Mouse (Mus musculus): ENCODE results near the gene Sh3d19. TPM values are rescaled to one million over a fixed set of nuclear protein-coding genes. Genes with fewer than 3 reads are reported as not detected.
A peak's percentile ranks its signal among the peaks of the same experiment; 100 is the strongest.
"Not testable (repeated sequence)": the region's sequence is repeated elsewhere in the genome, so short reads cannot be mapped to it uniquely, and the experiment has no call there.

Gene Sh3d19
- total RNA-seq, 2 experiments from 2014 or later, result 8.0 to 9.2 TPM

DNA sequence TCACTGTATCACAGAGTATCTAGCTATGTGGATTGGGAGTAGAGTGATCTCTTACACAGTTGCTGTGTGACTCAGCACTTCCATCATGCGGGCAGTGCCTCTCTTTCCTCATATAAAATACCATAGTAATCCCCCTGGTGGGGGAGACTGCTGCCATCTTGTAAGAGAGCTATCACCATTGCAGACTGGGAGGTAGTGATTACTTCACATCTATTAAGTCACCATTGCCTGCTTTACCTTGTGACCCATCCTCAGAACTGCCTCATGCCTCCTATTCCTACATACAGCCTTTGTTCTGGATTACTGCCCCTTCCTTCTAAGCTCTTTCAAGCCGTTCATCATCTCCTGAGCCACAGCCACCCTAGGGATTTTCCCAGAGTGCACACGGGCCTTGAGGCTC is 117.0 kb downstream of the Sh3d19 start:
- no peak for DNase-seq (ENCODE audit: low spot score)

DNA sequence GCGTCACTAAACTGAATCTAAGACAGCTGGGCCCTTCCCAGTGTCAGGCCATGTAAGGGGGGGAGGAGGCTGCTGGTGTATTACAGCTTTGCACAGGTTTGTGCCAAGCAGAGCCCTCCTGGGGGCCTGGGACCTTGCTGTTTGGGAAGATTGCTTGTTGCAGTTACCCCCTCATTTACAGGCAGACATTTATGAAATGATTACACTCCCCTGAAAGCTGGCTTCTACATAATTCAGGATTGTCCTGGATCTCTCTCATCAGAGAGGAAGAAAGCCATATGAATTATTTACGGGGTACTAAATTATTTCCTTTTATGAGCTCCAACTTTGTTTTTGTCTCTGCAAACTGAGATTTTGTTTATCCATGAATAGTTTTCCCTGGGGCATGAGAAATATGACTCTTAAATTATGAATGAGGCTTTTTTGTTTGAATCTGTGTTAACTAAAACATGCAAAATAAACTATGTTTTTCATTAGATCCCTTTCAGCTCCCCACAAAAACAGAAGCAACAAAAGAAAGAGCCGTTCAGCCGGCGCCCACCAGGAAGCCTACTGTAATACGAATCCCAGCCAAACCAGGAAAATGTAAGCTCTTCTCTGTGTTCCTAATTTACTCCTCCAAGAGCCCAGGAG is 122.4 kb downstream of the Sh3d19 start:
- DNase-seq (ENCODE audit: low spot score), result no peak

DNA sequence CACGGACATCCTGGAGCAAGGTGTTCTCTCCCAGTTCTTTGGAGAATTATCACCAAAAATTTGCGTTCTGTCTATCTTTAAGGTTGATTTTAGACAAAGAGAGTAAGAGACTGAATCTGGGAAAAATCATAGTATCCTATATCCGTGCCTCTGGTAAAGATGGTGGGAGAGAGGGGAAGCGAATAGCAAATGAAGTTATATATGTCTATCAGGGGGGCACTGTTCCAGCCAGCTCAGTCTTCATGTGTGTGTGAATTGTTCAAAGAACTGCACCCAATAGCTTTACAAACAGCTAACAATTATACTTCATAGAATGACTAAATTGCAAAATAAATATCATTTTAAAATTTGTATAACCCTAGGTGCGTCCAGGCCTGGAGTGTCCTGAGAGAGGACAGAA is 123.0 kb downstream of the Sh3d19 start:
- DNase-seq (ENCODE audit: low spot score), result no peak

DNA sequence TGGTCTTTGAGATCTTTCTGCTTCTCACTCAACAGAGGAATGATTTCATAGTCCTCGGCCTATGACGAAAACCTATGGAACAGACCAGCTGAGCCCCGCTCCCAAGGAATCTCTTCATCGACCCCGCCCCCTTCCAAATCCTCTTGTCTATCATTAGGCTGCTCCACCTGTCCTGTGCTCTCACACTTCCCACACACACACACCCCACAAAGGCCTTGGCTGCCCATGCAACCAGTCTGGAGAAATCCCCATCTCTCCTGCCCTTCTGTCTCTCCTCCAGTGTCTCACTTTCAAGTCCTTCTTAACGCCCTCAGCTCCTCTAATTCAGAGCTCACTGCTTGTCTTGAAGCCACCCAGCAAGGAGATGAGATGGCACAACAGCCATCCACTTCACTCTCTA is 131.0 kb downstream of the Sh3d19 start:
- no peak for DNase-seq (ENCODE audit: low spot score)

DNA sequence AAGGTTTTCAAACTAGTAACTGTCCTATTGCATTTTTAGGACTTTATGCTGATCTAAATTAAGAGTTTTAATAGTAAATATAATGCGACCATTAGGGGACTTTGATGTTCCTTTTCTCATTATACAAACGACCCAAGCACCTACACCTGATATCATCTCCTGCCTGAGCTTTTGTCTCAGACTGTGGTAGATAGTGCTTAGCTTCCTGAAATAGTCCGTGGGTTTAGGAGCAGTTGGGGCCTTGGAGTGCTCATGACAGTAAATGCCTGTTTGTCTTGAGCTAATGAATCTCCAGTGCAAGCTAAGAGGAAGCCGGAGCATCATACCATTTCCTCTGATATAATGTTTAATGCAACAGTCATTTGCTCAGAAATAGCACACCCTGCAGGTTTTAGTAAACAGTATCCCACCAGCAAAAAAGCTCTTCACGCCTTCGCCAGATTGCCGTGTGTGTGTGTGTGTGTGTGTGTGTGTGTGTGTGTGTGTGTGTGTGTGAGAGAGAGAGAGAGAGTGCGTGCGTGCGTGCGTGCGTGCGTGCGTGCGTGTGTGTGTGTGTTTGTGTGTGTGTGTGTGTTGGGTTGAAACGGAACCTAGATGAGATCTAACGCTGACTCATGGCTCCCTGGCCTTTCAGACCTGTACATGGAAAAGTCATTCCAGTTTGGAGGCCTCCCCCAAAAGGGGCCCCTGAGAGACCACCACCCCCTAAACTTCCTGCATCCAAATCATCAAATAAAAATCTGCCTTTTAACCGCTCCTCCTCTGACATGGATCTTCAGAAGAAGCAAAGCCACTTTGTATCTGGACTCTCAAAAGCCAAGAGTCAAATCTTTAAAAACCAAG is 132.8 kb downstream of the Sh3d19 start:
- no peak for DNase-seq (ENCODE audit: low spot score)

DNA sequence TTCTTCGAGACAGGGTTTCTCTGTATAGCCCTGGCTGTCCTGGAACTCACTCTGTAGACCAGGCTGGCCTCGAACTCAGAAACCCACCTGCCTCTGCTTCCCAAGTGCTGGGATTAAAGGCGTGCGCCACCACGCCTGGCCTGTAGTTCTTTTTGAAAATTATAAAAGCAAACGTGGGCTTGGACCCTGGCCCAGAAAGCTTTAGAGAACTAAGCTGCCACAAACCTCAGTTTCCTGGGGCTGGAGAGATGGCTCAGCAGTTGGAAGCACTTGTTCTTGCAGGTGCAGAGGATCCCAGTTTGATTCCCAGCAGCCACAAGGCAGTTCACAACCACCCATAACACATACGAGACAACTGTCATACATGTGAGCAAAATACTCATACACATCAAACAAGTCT is 133.5 kb downstream of the Sh3d19 start:
- not testable (repeated sequence) for DNase-seq (ENCODE audit: low spot score)

DNA sequence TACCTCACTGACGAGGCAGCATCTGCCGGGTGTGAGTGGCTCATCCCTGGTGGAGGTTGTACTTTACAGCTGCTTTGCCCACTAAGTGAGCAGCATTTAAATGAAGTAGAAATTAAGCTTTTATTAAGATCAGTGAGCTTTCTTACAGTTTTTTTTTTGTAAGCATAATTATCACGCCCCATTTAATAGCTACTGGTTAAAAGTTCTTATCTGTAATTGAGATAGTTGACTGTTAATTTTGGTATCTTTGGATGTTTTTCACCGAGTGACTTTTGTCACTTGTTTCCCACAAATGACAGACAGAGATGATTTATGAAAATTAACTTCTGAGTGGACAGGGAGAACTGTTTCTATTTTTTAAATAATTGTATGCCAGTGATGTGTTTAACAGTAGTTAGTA is 134.0 kb downstream of the Sh3d19 start:
- DNase-seq (ENCODE audit: low spot score), result no peak

DNA sequence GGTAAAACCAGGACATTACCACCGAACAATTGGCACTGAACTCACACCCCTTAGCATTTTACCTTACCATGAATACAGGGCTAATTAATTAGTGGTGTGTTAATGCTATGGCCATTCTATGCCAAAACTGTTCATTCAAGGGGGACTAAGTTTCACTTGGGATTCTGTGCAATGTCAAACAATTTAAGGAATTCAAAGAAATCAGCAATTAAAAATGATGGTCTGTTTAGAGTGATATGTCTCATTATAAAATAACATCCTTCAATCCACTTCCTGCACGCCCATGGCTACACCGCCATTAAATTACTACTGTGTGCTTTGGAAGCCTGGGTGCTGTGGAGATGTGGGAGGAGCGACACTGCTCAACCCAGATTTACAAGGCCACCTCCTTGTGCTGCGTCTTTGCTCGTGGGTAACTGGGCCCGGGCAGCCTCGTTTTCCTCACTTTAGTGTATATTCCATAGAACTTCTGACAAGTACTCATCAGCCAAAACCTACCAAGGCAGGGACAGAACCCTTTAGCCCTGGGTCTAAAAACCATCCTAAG is 135.2 kb downstream of the Sh3d19 start:
- DNase-seq (ENCODE audit: low spot score), result no peak

DNA sequence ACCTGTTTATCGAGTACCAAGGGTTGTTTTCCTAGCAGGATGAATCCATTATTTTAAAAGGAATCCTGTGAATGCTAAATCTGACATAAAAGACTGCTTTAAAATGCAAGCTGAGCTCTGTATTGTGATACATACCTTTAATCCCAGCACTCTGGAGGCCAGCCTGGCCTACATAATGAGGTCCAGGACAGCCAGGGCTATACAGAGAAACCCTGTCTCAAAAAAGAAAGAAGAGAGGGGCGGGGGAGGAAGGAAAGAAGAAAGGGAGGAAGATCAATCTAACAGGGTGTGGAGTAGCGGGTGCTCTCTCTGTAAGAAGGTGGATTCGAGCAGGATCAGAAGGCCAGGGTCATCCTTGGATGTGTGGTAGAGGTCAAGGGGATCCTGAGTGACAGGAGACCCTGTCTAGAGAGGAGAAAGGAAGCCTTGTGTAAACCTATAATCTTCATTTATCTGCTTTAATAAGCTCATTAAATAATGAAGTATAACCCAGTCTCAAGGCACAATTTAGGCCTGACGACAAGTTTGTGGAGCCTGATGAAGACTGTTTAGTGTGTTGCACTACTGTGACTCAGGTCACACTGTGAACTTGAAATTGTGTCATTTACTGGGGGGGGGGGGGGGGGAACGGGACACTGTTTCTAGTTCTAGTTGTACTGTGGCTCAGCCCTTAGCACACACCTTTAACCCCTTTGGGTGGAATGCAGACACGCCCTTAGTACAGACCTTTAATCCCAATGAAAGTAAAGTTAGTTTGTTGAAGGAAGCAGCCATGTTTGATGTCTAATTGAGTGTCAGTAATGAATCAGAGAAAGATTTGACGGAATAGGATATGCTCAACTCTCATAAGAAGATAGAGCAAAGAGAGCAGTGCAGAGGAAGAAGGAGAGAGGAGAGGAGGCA is 137.0 kb downstream of the Sh3d19 start:
- DNase-seq (ENCODE audit: low spot score), result no peak

DNA sequence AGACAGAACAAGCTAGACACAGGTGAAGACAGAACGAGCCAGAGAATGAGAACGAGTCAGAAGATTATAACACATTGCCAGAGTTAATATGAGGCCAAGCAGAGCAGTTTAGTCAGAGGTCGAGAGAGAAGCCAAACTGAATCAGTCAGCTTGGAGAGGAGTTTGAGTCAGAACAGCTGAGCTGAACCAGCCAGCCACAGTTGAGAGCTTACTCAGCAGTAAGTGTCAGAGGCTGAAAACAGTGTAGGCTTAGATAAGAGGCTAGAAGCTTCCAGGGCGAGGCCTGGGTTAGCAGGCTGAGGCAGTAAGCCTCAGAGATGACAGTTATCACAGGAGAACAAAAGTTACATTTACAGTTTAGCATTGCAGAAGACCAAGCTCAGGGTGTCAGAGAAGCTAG is 137.7 kb downstream of the Sh3d19 start:
- DNase-seq (ENCODE audit: low spot score), result no peak

DNA sequence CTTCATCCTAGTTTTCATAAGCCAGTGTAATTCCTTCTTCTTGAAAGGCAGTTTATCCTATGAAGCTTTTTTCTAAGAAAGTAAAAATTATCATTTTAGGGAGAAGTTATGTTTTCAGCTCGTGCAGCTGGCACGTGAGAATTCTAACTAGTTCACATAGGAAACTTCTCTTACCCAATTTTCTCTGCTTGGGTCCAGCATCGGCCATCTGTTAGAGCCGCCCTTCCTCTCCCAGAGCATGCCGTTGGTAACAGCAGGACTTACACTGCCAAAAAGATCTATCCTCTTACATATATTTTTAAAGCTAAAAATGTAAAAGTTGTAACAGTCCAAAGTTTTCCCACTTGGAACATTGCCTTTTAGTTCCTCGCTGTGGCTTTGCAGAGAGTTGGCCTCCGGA is 138.2 kb downstream of the Sh3d19 start:
- no peak for DNase-seq (ENCODE audit: low spot score)

DNA sequence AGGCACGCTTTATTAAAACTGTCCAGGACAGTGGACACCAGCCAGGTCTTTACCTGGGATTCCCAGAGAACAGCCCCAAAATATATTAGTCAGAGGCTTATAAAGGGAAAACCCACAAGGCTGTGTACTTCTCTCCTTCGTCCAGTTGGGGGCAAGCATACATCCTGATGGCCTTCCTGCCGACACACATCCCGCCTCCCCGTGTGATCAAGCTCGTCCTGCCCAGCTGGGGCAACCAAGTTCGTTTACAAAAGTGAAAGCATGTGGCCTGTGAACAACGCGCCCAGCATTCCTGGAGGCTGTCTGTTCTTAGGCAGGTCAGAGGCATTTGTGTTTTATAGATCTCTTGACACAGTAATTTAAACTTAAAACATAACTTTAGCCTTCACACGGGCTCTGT is 139.2 kb downstream of the Sh3d19 start:
- DNase-seq (ENCODE audit: low spot score), result peak; percentile 23

DNA sequence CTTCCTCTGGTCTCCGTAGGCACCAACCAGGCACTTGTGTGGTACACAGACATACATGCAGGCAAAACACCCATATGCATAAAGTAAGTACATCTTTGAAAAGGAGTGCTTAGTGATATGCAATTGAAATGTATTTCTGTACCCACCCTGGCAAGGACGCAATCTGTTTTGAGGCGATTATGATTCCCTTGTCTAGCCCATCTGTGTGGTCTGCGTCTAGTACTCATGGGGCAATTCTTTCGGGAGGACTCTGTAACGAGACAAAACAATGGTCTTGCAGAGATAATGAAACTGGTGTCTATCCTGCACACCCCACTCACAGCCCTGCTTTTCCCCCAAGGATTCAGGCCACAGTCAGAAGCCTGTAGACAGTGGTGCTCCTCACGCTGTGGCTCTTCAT is 141.9 kb downstream of the Sh3d19 start:
- no peak for DNase-seq (ENCODE audit: low spot score)

DNA sequence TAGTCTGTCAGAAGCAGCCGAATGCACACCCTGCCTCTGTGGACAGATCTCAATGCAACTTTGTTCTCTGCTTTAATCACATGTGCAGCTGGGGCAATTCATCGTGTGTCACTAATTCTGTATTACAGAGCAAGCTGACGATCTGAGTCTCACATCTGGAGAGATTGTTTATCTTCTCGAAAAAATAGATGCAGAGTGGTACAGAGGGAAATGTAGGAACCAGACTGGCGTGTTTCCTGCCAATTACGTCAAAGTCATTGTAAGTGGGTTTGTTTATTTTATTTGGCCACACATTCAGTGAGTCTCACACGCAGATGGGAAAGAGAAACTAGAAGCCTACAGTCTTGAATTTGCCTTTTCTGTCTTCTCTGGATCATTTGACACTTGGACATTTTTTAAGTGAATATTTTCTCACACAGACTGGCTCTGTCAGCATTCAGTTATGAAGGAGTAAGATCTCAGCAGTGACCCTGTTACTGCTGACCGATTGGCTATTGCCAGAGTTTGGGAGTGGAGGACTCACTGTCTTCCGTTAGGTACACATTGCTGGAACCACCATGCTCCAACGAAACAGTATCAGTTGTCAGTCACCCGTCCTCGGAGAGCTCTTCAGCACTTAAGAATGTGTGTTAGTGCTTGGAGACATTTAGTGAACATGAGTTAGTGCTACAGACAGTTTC is 143.9 kb downstream of the Sh3d19 start:
- peak; percentile 21 for DNase-seq (ENCODE audit: low spot score)

DNA sequence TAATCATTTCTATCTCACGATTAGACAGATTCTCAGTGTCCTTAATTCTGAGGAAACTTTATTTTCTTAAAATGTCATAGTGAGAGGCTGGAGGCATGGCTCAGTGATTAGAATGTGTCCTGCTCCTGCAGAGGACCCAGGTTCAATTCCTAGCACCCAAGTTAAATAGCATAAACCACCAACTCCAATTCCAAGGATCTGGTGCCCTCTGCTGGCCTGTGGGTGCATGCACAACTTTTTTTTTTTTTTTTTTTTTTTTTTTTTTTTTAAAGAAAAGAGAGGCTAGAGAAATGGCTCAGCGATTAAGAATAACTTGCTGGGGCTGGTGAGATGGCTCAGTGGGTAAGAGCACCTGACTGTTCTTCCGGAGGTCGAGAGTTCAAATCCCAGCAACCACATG is 146.0 kb downstream of the Sh3d19 start:
- no peak for DNase-seq (ENCODE audit: low spot score)

DNA sequence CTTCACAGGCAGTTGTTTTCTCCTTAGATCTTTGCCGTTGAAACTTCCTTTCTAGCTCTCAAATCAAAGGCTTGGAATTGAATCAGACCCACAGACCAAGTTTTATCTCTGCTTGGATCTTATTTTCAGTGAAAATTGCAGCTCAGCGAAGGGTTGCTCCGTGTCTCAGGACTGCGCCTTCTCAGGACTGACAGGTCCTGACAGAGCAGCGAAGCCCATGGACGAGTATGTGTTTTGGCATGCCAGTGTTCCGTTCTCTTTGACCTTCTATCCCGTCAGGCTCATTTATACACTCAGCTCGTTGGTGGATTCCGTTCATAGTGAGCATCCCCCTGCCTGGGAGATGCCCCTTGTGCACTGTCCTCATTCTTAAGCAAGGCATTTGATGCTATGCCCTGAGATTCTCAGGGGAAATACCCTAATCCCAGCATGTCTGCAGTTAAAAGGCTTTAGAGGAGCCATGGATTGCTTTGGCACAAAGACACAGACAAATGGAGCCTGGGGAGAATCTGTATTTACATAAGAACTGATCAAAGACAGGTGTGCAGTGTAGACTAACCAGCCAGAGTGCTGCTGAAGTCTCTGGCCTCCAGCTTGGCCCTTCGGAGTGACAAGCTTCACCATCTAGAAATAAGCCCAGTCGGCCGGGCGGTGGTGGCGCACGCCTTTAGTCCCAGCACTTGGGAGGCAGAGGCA is 148.5 kb downstream of the Sh3d19 start:
- no peak for DNase-seq (ENCODE audit: low spot score)

DNA sequence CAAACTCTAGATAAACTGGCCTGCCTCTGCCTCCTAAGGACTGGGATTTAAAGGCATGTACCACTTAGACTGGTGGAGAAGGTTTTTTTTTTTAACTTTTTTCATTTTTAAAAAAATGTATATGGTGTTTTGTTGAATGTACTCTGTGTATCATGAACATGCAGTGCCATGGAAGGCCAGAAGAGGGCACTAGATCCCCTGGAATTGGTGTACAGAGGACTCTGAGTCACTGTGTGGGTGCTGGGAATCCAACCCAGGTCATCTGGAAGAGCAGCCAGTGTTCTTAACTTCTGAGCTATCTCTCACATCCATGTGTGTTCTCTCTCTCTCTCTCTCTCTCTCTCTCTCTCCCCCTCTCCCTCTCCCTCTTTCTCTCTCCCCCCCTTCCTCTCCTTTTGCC is 151.2 kb downstream of the Sh3d19 start:
- no peak for DNase-seq (ENCODE audit: low spot score)

DNA sequence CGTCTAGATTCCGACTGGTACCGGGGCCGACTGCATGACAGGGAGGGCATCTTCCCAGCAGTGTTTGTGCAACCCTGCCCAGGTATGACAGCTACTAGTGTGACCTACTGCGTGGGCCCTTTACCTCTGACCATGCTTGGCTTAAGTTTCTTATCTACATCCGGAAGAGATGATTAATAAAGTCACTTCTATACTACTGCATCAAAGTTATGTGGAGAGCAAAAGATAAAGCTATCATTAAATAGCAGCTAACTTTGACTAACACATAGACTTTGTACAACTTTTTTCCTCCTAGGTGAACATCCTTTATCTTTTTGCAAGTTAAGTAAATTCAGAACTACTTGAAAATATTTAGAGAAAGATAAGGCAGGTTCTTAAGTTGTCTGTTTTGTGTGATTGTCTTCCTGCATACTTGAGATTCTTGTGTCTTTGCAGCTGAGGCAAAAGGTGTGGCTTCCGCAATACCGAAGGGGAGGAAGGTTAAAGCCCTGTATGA is 152.4 kb downstream of the Sh3d19 start:
- DNase-seq (ENCODE audit: low spot score), result no peak

DNA sequence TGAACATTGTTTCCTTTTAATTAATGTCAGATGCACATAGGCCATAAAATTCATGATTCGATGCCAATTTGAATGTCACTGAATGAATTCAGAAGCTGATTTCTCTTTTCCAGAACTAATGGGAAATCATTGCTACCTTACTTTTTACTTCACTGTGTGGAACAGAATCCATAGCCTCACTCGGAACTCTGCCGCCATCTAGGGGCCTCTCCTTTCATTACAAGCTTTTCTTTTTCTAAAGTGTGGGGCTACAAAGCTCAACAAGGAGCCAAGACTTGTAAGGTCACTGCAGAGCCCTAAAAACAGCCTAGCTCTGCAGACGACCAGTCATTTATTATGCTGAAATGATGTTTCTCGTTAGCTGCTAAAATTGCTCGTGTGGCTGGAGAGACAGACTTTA is 158.8 kb downstream of the Sh3d19 start:
- peak; percentile 67 for DNase-seq (ENCODE audit: low spot score)

DNA sequence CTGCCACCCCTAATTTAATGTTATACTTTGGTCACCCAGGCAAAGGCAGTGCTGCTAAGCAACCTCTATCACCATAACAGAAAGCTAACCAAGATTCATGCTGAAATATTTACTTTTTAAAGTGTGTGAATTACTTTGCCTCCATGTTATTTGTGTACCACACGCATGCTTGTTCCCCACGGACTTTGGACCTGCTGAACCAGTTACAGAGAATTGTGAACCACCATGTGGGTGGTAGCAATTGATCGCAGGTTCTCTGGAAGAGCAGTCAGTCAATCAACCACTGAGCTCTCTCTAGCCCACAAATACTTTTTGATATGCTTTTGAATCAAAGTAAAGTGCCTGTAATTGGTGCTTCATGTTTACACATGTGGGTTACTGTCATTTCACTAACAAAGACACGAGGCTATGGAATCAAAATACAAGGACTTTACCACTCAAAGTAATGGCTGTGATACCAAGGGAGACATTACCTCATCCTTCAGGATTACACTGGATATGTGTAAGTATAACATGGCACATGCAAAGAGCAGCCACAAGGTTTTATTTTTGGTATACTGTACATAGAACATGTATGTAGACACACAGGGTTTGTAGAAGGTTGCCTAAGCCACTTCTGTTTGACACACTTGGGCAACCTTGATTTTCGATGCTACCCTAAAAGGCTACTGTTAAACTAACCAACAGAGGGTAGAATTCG is 164.2 kb downstream of the Sh3d19 start:
- DNase-seq (ENCODE audit: low spot score), result no peak

Data from gastrocnemius, adult 18-20 months (tissue).